Mouse (Mus musculus) cerebral cortex, adult 2 months (tissue): ENCODE data around the gene Nfix.

ENCODE experiments used
- WGBS: fragments of 180-500 bp; shearing (Covaris S2); methylation state at CpG from one replicate; pipeline ENCODE4 v1.1.7; 2018; 5-methylcytosine and 5-hydroxymethylcytosine counted together

The Nfix gene

DNA sequence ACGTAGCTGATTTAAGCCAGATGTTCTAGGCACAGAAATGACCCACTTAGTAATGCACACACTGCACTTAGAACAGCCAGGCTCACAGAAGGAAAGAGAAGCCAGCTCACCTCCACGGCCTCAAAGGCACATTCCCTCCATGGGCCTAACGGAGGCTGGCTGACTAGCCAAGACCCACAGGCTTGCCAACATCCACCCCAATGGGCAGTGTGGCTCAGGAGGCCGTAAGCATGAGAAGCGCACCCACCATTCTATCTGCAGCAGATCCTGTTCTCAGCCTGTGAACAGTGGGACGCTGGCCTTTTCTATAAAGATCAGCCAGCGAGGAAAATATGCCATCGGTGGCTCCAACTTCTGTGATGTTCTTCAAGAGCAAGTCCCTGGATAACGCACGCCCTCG lies 83.4 kb downstream of the Nfix start:
- WGBS, result 59% methylated on average over 11 of the region's 11 CpGs

DNA sequence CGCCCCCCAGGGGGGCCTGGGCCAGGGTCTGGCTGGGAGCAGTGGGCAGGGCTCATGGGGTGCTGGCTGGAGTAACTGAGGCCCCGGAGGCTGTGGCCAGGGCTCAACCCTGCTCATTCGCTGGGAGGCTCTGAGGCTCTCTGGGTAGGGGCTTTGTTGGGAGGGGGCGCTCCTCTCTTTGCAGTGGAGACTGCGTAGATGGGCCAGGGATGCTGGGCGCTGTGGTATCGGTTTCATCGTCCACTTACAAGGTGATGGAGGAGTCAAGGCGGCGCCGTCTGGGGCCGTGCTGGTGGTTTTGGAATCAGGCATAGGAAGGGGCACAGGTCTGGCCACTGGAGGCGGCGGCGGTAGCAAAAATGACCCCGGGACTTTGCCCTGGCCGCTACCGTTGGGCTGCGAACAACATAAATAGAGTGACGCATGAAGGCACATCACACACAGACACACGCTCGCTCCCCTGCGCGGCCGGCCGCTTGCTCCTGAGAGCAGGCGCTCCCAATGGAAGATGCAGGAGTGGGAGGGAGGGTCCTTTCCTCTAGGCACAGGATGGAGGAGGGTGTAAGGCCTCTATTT lies 84.2 kb downstream of the Nfix start:
- WGBS, result 49% methylated on average over 27 of the region's 27 CpGs

GRCm38 (mm10) chr8:84714161-84714560 lies 86.0 kb downstream of the Nfix start:
- WGBS, result 65% methylated on average over 4 of the region's 4 CpGs

DNA sequence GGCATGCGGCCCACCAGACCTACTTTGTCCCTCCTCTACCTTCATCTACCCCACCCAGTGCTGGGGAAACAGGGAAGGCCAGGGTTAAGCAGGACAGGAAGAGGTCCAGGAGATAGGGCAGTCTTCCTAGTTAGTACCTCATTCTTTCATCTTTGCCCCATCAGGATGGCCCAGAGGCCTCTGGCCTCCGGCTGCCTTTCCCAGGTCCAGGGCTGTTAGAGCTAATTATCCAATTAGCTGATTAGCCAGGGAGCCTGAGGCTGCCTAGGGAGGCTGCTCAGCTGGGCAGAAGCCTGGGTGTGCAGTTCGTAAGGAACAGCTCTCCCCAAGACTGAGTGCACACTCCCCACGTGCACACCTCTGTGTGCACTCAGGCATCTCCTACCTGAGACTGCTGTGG lies 86.8 kb downstream of the Nfix start:
- 53% methylated on average over 4 of the region's 4 CpGs for WGBS

GRCm38 (mm10) chr8:84712759-84713120 lies 87.4 kb downstream of the Nfix start:
- 17% methylated on average over 3 of the region's 3 CpGs for WGBS

DNA sequence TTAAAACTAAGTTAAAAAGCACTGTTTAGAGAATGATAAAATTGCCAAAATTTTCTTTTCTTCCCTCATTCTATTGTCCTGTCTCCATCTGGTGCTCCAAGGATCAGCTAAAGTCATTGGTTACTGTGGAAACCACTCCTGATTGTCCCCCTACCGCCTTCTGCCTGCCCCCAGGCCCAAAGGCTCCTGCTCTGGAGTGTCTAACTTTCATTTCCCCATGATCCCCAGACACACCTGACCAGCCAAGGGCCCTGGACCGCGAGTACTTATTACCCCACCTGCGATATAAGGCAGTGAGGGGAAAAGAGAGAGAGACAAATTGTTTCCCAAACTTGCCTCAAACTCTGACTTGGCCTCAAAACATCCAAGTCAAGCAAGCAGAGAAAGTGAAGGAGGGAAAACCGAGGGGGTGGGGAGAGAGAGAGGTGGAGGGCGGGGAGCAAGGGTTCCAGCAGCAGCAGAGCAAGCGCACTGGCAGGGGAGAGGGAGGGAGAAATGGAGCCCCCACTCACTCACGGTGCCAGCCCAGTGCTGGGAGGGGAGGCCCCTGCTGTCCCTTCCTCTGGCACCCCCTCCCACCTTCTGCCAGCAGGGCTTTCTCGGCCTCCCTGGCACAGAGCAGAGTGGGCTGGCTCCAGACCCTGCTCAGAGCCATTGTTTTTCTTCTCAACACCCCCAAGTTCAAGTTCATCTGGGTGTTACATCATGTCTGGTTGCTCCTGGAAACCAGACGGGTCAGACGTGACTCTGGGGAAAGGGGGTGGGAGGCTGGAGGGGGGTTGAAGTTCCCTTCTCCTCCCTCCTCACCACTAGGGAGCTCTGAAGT lies 88.0 kb downstream of the Nfix start:
- 15% methylated on average over 11 of the region's 11 CpGs for WGBS

DNA sequence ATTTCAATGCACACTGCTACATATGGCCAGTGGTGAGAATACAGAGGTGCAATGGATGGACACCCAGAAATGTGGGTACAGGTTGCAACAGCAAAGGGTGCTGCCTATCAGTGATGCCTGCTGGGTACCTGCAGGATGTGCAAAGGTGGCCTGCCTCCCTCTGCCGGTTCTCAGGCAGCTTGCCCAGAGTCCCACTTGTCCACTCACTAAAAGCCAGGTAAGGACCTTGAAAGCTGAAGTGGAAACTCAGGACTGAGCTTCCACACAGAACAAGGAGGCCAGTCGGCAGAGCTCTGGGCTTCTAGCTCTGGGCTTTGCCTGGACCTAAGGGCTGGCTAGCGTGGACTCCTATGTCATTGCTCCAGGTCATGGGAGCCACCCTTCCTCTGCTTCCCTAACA lies 88.8 kb downstream of the Nfix start:
- WGBS, result 36% methylated on average over 3 of the region's 3 CpGs

GRCm38 (mm10) chr8:84709931-84710330 lies 90.2 kb downstream of the Nfix start:
- WGBS, result 68% methylated on average over 1 of the region's 1 CpGs

DNA sequence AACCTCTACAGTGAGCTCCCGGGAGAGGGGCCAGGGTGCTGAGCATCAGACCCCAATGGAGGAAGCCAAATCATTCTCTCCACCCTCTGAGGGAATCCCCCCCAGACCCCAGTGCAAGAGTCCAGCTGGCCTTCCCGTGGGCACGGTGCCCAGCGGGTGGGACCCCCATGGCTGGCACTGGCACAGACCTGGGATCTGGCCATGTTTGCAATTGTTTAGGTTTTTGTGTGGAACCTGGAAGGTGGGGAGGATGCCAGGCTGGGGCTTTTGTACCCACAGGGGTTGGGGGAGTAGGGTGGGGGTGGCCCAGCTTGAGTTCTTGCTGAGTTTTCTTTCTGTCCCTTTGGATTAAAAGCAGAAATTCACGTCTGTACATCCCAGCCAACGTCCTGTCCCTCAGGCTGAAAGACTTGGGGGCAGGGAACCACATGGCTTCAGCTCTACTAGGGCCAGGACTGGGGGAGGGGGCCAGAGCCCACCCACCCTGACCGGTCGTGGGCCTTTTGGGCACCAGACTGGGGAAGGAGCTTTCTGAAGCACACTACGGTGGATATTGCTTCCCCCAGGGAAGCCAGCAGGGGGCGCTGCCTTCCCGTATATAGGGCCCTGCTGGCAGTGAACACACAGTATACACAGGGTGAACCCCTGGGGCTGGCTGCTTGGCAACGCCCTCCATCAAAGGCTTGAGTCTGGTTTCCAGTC lies 91.2 kb downstream of the Nfix start:
- 13% methylated on average over 12 of the region's 12 CpGs for WGBS

DNA sequence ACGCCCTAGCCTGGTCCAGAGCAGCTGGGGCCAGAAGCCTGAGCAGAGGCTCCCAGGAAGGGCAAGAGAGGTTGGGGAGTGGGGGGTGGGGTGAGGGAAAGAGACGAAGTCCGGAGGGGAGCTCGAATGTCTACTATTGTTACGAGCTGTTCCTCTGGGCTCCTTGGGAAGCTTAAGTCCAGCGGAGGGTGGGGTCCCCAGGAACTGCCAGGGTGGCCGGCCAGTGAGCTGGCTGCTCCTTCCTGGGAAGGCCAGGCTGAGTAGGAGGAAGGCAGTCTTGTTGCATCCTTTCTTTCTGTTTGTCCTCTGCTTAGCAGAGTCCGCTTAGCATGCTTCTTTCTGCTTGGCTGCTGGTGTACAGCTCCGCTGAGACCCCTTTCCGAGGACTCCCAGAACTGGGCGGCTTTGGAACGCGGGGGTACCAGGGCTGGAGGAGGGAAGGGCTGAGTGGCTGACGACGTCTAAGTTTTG lies 92.0 kb downstream of the Nfix start:
- 33% methylated on average over 15 of the region's 15 CpGs for WGBS

GRCm38 (mm10) chr8:84707267-84707883 lies 92.8 kb downstream of the Nfix start:
- WGBS, result 32% methylated on average over 22 of the region's 22 CpGs

DNA sequence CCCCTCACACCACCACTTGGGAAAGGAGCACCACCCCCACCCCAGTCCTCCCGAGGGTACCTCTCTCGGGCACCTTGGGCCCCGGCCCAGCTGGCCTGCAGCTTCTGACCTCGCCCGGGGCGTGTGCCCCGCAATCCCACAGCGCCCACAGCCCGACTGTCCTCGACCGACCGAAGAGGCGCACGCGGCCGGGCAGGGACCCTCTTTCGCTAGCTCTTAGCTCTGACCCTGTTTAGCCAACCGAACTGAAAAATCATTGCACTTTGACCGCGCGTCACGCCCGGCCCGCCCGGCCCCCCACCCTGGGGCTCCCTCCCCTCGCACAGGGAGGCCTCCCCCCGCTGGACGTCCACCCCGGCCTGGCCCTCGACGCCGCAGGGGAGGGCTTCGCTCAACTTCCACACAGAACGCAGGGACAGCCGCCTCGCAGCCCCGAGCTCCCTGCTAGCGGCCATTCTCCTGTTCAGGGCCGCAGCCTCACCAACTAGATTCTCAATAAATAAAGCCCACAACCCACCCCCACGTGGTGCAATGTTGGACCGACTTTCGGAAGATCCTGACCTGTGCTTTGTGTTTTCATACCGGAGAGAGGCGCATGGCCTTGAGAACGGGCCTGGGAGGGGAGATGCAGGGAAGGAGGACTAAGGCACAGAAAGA lies 93.4 kb downstream of the Nfix start:
- 29% methylated on average over 45 of the region's 45 CpGs for WGBS

GRCm38 (mm10) chr8:84705960-84706359 lies 94.2 kb downstream of the Nfix start:
- 27% methylated on average over 12 of the region's 12 CpGs for WGBS

DNA sequence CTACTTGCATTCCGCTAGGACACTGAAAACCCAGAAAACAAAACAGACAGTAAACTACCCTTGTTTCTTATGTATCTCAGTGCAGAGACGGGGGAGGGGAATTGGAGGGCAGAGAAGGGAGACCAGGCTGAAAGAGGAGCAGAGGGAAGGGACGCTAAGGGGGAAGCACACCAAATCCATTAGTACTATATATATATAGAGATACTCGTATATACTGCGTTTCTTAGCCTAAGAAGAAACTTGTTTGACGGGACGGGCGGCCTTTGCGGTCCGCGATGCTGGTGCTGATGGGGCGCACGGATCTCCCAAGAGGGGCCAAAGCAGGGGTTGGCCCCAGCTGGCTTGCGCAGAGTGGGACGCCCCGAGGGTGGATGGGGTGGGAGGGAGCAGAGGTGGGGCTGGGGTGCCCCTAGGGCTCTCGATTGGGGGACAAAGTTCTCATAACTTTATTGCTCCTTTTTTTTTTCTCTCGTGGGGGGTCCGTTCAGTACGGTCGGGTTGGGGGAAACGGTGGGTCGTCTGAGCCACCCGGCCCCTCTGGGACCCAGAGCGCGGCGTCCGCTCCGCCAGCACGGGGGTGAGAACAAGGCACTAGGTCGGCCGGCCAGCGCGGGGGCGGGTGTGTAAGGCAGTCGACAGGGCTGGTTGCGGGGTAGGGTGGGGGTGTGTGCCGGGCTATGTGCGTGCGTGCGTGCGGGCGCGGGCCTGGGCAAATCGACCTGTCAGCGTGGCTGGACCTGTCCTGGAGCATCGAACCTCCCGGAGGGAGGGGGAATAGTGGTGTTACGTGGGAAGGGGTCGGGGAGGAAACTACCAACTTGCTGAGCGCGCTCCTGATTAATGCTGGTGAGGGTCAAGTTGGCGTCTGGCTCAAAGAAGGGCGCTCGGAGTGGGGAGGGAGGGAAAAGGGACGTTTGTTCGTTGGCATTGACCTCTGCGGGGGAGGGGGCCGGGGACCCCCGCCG lies 95.0 kb downstream of the Nfix start:
- WGBS, result 9% methylated on average over 61 of the region's 61 CpGs

GRCm38 (mm10) chr8:84704356-84704755 lies 95.8 kb downstream of the Nfix start:
- WGBS, result 18% methylated on average over 16 of the region's 16 CpGs

- WGBS, result 29% methylated on average over 38 of the region's 38 CpGs
Measured at GRCm38 (mm10) chr8:84703466-84704249, 96.5 kb downstream of the Nfix start.

- 59% methylated on average over 6 of the region's 6 CpGs for WGBS
Measured at GRCm38 (mm10) chr8:84702963-84703465, 97.1 kb downstream of the Nfix start.

DNA sequence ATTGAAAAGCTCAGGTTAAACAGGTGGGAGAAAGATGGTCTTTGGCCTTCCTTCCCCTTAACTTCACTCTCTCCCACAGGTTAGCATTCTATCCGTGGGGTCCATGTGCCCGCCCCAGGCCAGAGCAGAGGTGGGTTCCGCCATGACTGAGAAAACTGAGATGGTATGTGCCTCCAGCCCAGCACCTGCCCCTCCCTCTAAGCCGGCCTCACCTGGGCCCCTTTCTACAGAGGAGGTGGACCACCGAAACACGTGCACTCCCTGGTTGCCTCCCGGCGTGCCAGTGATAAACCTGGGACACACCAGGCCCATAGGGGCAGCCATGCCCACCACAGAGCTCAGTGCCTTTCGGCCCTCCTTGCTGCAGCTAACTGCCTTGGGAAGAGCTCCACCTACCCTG lies 97.6 kb downstream of the Nfix start:
- 73% methylated on average over 9 of the region's 9 CpGs for WGBS
